Comparison of ENCODE assay signal across 11 mouse cellular contexts in the genomic region with DNA sequence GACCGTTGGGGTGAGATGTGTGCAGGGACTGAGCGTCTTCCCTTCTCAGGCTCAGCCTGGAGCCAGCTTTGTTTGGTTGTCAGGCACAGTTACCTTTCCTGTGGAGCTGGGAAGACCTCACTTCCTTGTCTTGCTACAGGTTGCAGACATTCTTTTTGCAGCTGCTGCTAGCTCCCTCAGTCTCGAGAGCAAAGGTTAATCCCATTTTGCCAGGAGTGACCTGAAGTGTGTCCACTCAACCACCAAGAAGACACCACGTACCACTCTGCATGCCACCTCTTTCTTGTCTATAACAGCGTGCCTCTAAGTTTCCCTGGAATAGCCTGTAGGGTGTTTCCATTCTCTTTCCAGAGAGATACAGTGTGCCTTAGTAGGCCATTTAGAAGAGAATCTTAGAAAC. TPM values are rescaled to one million over a fixed set of nuclear protein-coding genes. Genes with fewer than 3 reads are reported as not detected.
A peak's percentile ranks its signal among the peaks of the same experiment; 100 is the strongest.
DNase-seq lines count a peak whose midpoint lies in the region; ATAC-seq and TF ChIP-seq lines count a peak whose summit lies in the region.
"Had no signal": no experiment of that assay in that cellular context is flagged by ENCODE, and none has a peak within 500 bp of the region (broad histone marks: within the 10 kb centered on the region; RNA-seq: fewer than 3 reads in every experiment).

No protein-coding gene starts in this region.

- ATAC-seq in kidney, embryonic 14.5 days (ENCODE audit: low FRiP score, low TSS enrichment), result no peak
- peak; percentile 19 for ATAC-seq in intestine, embryonic 15.5 days

- H3K27me3 ChIP-seq in kidney, embryonic 14.5 days (ENCODE audit: control insufficient read depth, insufficient read depth, low read length), result no peaks in the 10 kb centered on the region
- no peaks in the 10 kb centered on the region for H3K27me3 ChIP-seq in intestine, embryonic 15.5 days (replicated peaks)
- no peaks in the 10 kb centered on the region for H3K27me3 ChIP-seq in myocyte (ENCODE audit: control insufficient read depth, insufficient read depth, insufficient read length)
- H3K27me3 ChIP-seq: heart, embryonic 13.5 days; limb, embryonic 12.5 days had no signal

- peak; percentile 70 for DNase-seq in kidney, adult 11 months
- DNase-seq in kidney, postnatal 14 days, result peak; percentile 62
- DNase-seq in embryo, embryonic 10.5 days (ENCODE audit: low spot score), result no peak
- DNase-seq in cerebellum, postnatal 14 days, result no peak
- no peak for DNase-seq in testis, postnatal 10 days (ENCODE audit: low spot score)

- peaks cover 4% of the 10 kb centered on the region; the same call in 1 of the 2 replicates for H3K4me1 ChIP-seq in kidney, embryonic 14.5 days (ENCODE audit: control insufficient read depth, insufficient read depth, low read length)
- H3K4me1 ChIP-seq in intestine, embryonic 15.5 days (replicated peaks), result peaks cover 34% of the 10 kb centered on the region

- H3K9me3 ChIP-seq in kidney, embryonic 14.5 days (ENCODE audit: control insufficient read depth, low read length), result no peaks in the 10 kb centered on the region
- H3K9me3 ChIP-seq in intestine, embryonic 15.5 days, result no peaks in the 10 kb centered on the region
- H3K9me3 ChIP-seq: G1E; heart, embryonic 13.5 days; limb, embryonic 12.5 days had no signal

- no peak overlapping the region for H3ac ChIP-seq in myocyte (ENCODE audit: control insufficient read depth, insufficient read length)

- no peak overlapping the region for H3K27ac ChIP-seq in kidney, embryonic 14.5 days (ENCODE audit: low read depth, low read length)
- peak overlapping the region; percentile 52 for H3K27ac ChIP-seq in intestine, embryonic 15.5 days
- H3K27ac ChIP-seq: heart, embryonic 13.5 days; limb, embryonic 12.5 days had no signal

- H3K36me3 ChIP-seq in kidney, embryonic 14.5 days (ENCODE audit: control insufficient read depth, insufficient read depth, low read length), result peaks cover 5% of the 10 kb centered on the region; the same call in 1 of the 2 replicates
- H3K36me3 ChIP-seq in intestine, embryonic 15.5 days, result no peaks in the 10 kb centered on the region
- no peaks in the 10 kb centered on the region for H3K36me3 ChIP-seq in myocyte (ENCODE audit: control insufficient read depth, insufficient read depth)

- no peaks in the 10 kb centered on the region for H3K79me2 ChIP-seq in myocyte (ENCODE audit: control insufficient read depth, insufficient read depth)

- 69% methylated on average over 5 of the region's 5 CpGs for WGBS in kidney, embryonic 14.5 days
- WGBS in intestine, embryonic 15.5 days, result 49% methylated on average over 5 of the region's 5 CpGs

- H3K4me3 ChIP-seq in kidney, embryonic 14.5 days (ENCODE audit: low read length), result no peak overlapping the region
- H3K4me3 ChIP-seq in intestine, embryonic 15.5 days (replicated peaks), result no peak overlapping the region
- H3K4me3 ChIP-seq in myocyte, result no peak overlapping the region
- H3K4me3 ChIP-seq: heart, embryonic 13.5 days; limb, embryonic 12.5 days had no signal

- no peak overlapping the region for H3K4me2 ChIP-seq in kidney, embryonic 14.5 days (replicated peaks; ENCODE audit: low read depth, low read length)
- peak overlapping the region; percentile 28 for H3K4me2 ChIP-seq in intestine, embryonic 15.5 days (replicated peaks)
- H3K4me2 ChIP-seq in myocyte (ENCODE audit: low read depth), result no peak overlapping the region
- H3K4me2 ChIP-seq: limb, embryonic 12.5 days had no signal

- TF ChIP-seq POLR2A in myocyte (IDR thresholded peaks at IDR 0.05; ENCODE audit: insufficient read length, low read depth), result no peak

- no peak overlapping the region for H3K9ac ChIP-seq in kidney, embryonic 14.5 days (ENCODE audit: low read depth, low read length)
- no peak overlapping the region for H3K9ac ChIP-seq in intestine, embryonic 15.5 days
- H3K9ac ChIP-seq: heart, embryonic 13.5 days; limb, embryonic 12.5 days had no signal

TF ChIP-seq in myocyte, 11 proteins besides CTCF, POLR2A, EP300 and RAD21:
- TF ChIP-seq E2F4 (IDR thresholded peaks at IDR 0.05; ENCODE audit: insufficient read depth) (no peak), CEBPB (IDR thresholded peaks at IDR 0.05; ENCODE audit: insufficient read depth, poor library complexity, severe bottlenecking) (no peak), POLR2AphosphoS2 (IDR thresholded peaks at IDR 0.05; ENCODE audit: insufficient read length, low read depth) (peak; percentile 40)

RNA-seq across cellular contexts. Expression of gene Ppp2r1b, which starts 3.7 kb away (rescaled TPM):
- 43.1 and 89.4 TPM in 2 replicates for polyA plus RNA-seq in kidney, embryonic 14.5 days (2014; fragmentation: Nextera tagmentation; extraction: Ambion mirVana)
- 62.8 and 65.7 TPM in 2 replicates for polyA plus RNA-seq in intestine, embryonic 15.5 days (2015; fragmentation: Nextera tagmentation; extraction: Ambion mirVana)
- polyA plus RNA-seq in myocyte (2012; fragmentation: generic; extraction: Trizol), result 12.9 TPM

Comparison
In these comparisons a context has a peak if more than half of its experiments do, and no peak if none do; other contexts are left out.
1. DNase-seq: peak in kidney, adult 11 months (single experiment) and kidney, postnatal 14 days (single experiment); none in embryo, embryonic 10.5 days (single experiment), cerebellum, postnatal 14 days (0 of 2) and testis, postnatal 10 days (single experiment).